In genomic region chr6:123207187-123208076, GRCm38 (mm10) we compare ENCODE assay signal across 26 mouse cellular contexts. TPM values are rescaled to one million over a fixed set of nuclear protein-coding genes. Genes with fewer than 3 reads are reported as not detected.
DNase-seq lines count a peak whose midpoint lies in the region; ATAC-seq lines count a peak whose summit lies in the region.
"Had no signal": no experiment of that assay in that cellular context is flagged by ENCODE, and none has a peak within 500 bp of the region (broad histone marks: within the 10 kb centered on the region; RNA-seq: fewer than 3 reads in every experiment).

No protein-coding gene starts in this region.

- H3K4me2 ChIP-seq in intestine, embryonic 16.5 days (ENCODE audit: low read depth, low read length), result no peak overlapping the region

- no peak overlapping the region for H3K9ac ChIP-seq in intestine, embryonic 16.5 days (ENCODE audit: low read depth, low read length)

- no peaks in the 10 kb centered on the region for H3K4me1 ChIP-seq in intestine, embryonic 16.5 days (ENCODE audit: control insufficient read depth, insufficient read depth, low read length)
- H3K4me1 ChIP-seq in embryonic facial prominence, embryonic 10.5 days, result no peaks in the 10 kb centered on the region
- H3K4me1 ChIP-seq: heart, embryonic 10.5 days; hindbrain, embryonic 10.5 days had no signal

- H3K27ac ChIP-seq in intestine, embryonic 16.5 days (ENCODE audit: low read length), result no peak overlapping the region
- no peak overlapping the region for H3K27ac ChIP-seq in embryonic facial prominence, embryonic 10.5 days (replicated peaks)
- H3K27ac ChIP-seq: heart, embryonic 10.5 days; hindbrain, embryonic 10.5 days had no signal

- WGBS in intestine, embryonic 16.5 days, result 89% methylated on average over 1 of the region's 1 CpGs
- 85% methylated on average over 1 of the region's 1 CpGs for WGBS in embryonic facial prominence, embryonic 10.5 days

- H3K27me3 ChIP-seq in intestine, embryonic 16.5 days (replicated peaks; ENCODE audit: control insufficient read depth, insufficient read depth, low read length), result no peaks in the 10 kb centered on the region
- H3K27me3 ChIP-seq in embryonic facial prominence, embryonic 10.5 days (replicated peaks; ENCODE audit: low read depth, poor library complexity, severe bottlenecking), result no peaks in the 10 kb centered on the region
- H3K27me3 ChIP-seq: megakaryocyte, embryonic 14.5 days had no signal

- no peak overlapping the region for H3K4me3 ChIP-seq in intestine, embryonic 16.5 days (ENCODE audit: low read length)
- no peak overlapping the region for H3K4me3 ChIP-seq in embryonic facial prominence, embryonic 10.5 days
- H3K4me3 ChIP-seq: heart, embryonic 10.5 days; hindbrain, embryonic 10.5 days; megakaryocyte, embryonic 14.5 days had no signal

- peak; percentile 6 for DNase-seq in embryo, embryonic 10 days (ENCODE audit: low spot score)
- DNase-seq in embryo, embryonic 9.5 days (ENCODE audit: extremely low spot score), result no peak
- DNase-seq in Muller cell, postnatal 12 days (ENCODE audit: inconsistent ontology term), result peak; percentile 56
- no peak for DNase-seq in embryonic facial prominence, embryonic 10.5 days (ENCODE audit: low spot score)
- DNase-seq in gastrocnemius, adult 18-20 months (ENCODE audit: low spot score), result no peak
- DNase-seq in left cerebral cortex, adult 8-10 months (ENCODE audit: low spot score in 2 of 2), result no peak
- DNase-seq: cerebellum, postnatal 14 days; gastrocnemius, postnatal 14 days; kidney, adult 11 months; kidney, postnatal 25 days; lung, adult 2 months; right cerebral cortex, adult 18-20 months; thymus, adult 18-20 months had no signal

- H3K36me3 ChIP-seq in intestine, embryonic 16.5 days (ENCODE audit: control insufficient read depth, insufficient read depth, low read length), result no peaks in the 10 kb centered on the region
- no peaks in the 10 kb centered on the region for H3K36me3 ChIP-seq in embryonic facial prominence, embryonic 10.5 days (replicated peaks)
- H3K36me3 ChIP-seq: heart, embryonic 10.5 days; hindbrain, embryonic 10.5 days had no signal

- 0 out of 2 replicates have a peak, but pooled peaks have one; percentile 38 for ATAC-seq in intestine, embryonic 16.5 days
- peak; percentile 84 for ATAC-seq in megakaryocyte, adult 5-6 weeks (ENCODE audit: poor library complexity, severe bottlenecking)
- ATAC-seq: forebrain, embryonic 16.5 days had no signal

- no peaks in the 10 kb centered on the region for H3K9me3 ChIP-seq in intestine, embryonic 16.5 days (ENCODE audit: control insufficient read depth, low read length)
- H3K9me3 ChIP-seq in embryonic facial prominence, embryonic 10.5 days, result 0 out of 2 replicates have a peak, but pooled peaks cover 4% of the 10 kb centered on the region
- H3K9me3 ChIP-seq: megakaryocyte, embryonic 14.5 days had no signal

RNA-seq across cellular contexts. Expression of gene Clec4n, which starts 22.2 kb away (rescaled TPM):
- 3.4 and 5.1 TPM in 2 replicates for polyA plus RNA-seq in intestine, embryonic 16.5 days (2015; fragmentation: Nextera tagmentation; extraction: Ambion mirVana)
- total RNA-seq in megakaryocyte, adult 5-6 weeks (2015), result 1.5 and 2.3 TPM in 2 replicates
- total RNA-seq in megakaryocyte, adult 5-6 weeks (2017), result 2.4 and 2.5 TPM in 2 replicates
- not detected in 2 replicates for polyA plus RNA-seq in embryonic facial prominence, embryonic 10.5 days (2016; fragmentation: Nextera tagmentation; extraction: Ambion mirVana)
- total RNA-seq in gastrocnemius, adult 18-20 months (2021), result under 1 TPM in 1 of 2 experiments, not detected in 1; 0.32 TPM
- total RNA-seq in left cerebral cortex, adult 8-10 months (2022), result not detected
- total RNA-seq: left cerebral cortex, postnatal 36 days had no signal
- polyA plus RNA-seq: neural tube, embryonic 14.5 days had no signal

RNA-seq across cellular contexts. Expression of gene Clec4b2, which starts 34.7 kb away (rescaled TPM):
- polyA plus RNA-seq in intestine, embryonic 16.5 days (2015; fragmentation: Nextera tagmentation; extraction: Ambion mirVana), result not detected in 2 replicates
- 1.4 and 3.3 TPM in 2 replicates for total RNA-seq in megakaryocyte, adult 5-6 weeks (2015)
- 1.7 and 3.3 TPM in 2 replicates for total RNA-seq in megakaryocyte, adult 5-6 weeks (2017)
- polyA plus RNA-seq in embryonic facial prominence, embryonic 10.5 days (2016; fragmentation: Nextera tagmentation; extraction: Ambion mirVana), result not detected in 2 replicates
- total RNA-seq in gastrocnemius, adult 18-20 months (2021), result not detected
- total RNA-seq in left cerebral cortex, adult 8-10 months (2022), result not detected
- total RNA-seq: adrenal gland, adult 18-20 months; gastrocnemius, postnatal 14 days; layer of hippocampus, postnatal 14 days; left cerebral cortex, postnatal 36 days; monocyte, adult 5-6 weeks had no signal
- polyA plus RNA-seq: brain, embryonic 14.5 days; embryonic facial prominence, embryonic 14.5 days; forebrain, embryonic 16.5 days; heart, embryonic 10.5 days; hindbrain, embryonic 10.5 days; lung, adult 2 months; neural tube, embryonic 14.5 days had no signal

RNA-seq across cellular contexts. Expression of gene Clec4d, which starts 54.5 kb away (rescaled TPM):
- polyA plus RNA-seq in intestine, embryonic 16.5 days (2015; fragmentation: Nextera tagmentation; extraction: Ambion mirVana), result 0.17 and 0.20 TPM in 2 replicates
- 45.3 and 55.3 TPM in 2 replicates for total RNA-seq in megakaryocyte, adult 5-6 weeks (2015)
- total RNA-seq in megakaryocyte, adult 5-6 weeks (2017), result 31.2 and 42.5 TPM in 2 replicates
- not detected in 2 replicates for polyA plus RNA-seq in embryonic facial prominence, embryonic 10.5 days (2016; fragmentation: Nextera tagmentation; extraction: Ambion mirVana)
- not detected for total RNA-seq in gastrocnemius, adult 18-20 months (2021)
- not detected for total RNA-seq in left cerebral cortex, adult 8-10 months (2022)
- total RNA-seq: gastrocnemius, postnatal 14 days; layer of hippocampus, postnatal 14 days; left cerebral cortex, postnatal 36 days had no signal
- polyA plus RNA-seq: forebrain, embryonic 16.5 days; heart, embryonic 10.5 days; hindbrain, embryonic 10.5 days; neural tube, embryonic 14.5 days had no signal

Comparison
In these comparisons a context has a peak if more than half of its experiments do, and no peak if none do; other contexts are left out.
1. DNase-seq: peak in embryo, embryonic 10 days (single experiment) and Muller cell, postnatal 12 days (single experiment); none in embryo, embryonic 9.5 days (single experiment), embryonic facial prominence, embryonic 10.5 days (single experiment), gastrocnemius, adult 18-20 months (single experiment) and left cerebral cortex, adult 8-10 months (0 of 2).
2. RNA of gene Clec4d, which starts 54.5 kb away (total RNA-seq): 31.2 to 55.3 TPM in megakaryocyte, adult 5-6 weeks; not detected in gastrocnemius, adult 18-20 months and not detected in left cerebral cortex, adult 8-10 months; every median in the first group is over 10 times any median in the second.